Mouse (Mus musculus) granulocyte monocyte progenitor cell, adult 5-6 weeks (primary cell): ENCODE measurements around the gene Stoml1. TPM values are rescaled to one million over a fixed set of nuclear protein-coding genes. Genes with fewer than 3 reads are reported as not detected.
"Not testable (repeated sequence)": the region's sequence is repeated elsewhere in the genome, so short reads cannot be mapped to it uniquely, and the experiment has no call there.

Experiments used
- ATAC-seq: replicated peaks from 2 replicates; pipeline ENCODE4 v1.8.0; 2016; ENCODE audit warnings: mild to moderate bottlenecking, moderate TSS enrichment, inconsistent platforms; ENCODE audit not compliant: poor library complexity, severe bottlenecking
- total RNA-seq, 2 experiments: library from RNA; stranded (forward) in 1 of 2; stranded (reverse) in 1 of 2; fragments of 200-712, 200-1000 nt in 1 of 2; fragments of >200 nt in 1 of 2; fragmentation: Nextera tagmentation in 1 of 2; gene quantifications; 2 replicates each; pipeline ENCODE4 v1.2.3; 2014 to 2017

The Stoml1 gene
- total RNA-seq, 2 experiments from 2014 or later, result 11.6 to 17.7 TPM

- ATAC-seq, result peak; percentile 69
Observed at GRCm38 (mm10) chr9:58234502-58235015, 18.4 kb upstream of the Stoml1 start.

DNA sequence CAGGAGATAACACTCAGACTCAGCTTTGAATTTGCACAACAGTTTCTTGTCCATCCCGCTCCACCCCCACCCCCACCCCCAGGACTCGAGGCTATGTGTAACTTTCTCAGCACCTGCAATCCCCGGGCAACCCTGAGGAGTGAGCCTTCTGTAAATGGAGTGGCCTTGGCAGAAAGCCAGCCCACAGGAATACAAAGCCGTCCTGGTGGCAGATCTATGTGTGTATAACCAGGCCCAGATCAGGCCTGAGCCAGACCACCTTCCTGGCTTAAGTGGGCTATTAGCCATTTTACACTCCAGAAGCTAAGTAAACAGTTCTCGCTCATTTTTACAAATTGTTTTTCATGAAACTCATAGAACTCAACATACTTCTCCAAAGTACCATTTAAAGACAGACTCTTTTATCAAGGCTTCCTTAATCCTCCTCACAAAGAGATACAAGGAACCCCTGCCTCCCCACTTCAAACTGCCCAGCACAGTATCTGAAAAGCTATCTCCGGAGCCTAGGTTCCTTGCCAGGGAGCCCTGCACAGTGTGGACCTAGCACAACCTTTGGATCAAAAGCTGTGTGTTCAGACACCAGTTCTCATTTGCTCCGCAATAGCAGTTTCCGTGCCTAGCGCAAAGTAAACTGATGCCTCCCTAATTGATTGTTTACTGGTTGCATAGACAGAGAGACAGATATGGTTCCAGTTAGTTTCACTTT is 11.0 kb upstream of the Stoml1 start:
- ATAC-seq, result peak; percentile 34; the same call in 1 of the 2 replicates

DNA sequence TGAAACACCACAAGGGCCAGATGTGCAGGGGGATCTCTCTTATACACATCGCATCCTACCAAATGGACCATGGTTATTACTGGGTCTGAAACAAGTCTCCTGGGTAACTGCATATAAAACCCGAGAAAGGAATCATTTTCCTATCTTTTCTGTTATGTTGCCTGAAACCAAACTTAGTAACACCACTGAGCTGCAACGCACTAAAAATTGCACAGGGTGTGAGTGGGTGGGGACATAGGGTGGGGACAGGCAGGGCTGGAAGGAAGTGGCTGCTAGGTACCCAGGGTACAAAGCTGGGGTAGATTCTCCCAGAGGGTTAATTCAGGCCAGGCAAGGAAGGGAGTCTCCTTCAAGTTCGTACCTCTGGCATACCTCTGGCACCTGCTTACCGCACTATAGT is 10.3 kb upstream of the Stoml1 start:
- ATAC-seq, result no peak

DNA sequence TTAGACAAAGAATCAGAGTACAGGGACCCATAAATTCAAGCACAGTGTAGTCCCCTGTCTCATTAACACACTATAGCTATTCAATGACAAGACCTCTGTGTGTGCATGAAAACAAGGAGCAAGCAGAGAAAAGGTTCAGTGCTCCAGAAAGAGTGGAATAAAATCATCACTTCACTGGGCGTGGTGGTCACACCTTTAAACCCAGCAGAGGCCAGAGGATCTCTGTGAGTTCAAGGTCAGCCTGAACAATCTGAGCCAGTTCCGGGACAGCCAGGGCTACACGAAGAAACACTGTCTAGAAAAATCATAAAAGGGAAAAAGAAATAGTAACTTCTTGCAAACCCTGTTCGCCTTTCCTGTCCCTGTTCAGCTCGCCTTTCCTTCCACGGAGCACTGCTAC is 9.3 kb upstream of the Stoml1 start:
- no peak for ATAC-seq

DNA sequence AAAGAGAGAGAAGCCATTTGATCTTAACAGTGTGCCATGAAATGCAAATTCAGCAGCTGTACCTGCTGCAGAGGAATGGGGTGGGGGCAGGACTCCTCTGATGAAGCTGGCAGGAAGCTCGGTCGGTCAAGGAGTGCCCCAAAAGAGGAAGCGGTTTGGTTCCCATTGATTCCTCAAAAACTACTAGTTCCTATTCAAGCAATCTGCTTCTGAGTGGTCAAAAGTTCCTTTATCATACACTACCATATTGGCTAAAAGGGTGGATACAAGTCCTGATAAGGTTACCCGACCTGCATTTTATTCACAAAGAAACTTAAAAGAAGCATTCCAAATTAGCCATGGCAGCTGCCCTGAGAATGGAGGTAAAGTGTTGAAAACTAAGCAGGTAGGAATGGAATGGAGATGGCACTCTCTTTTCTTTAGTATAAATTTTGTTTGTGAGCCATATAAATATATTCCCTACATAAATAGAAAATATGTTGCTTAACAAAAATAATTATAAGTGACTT is 6.8 kb upstream of the Stoml1 start:
- ATAC-seq, result peak; percentile 56

DNA sequence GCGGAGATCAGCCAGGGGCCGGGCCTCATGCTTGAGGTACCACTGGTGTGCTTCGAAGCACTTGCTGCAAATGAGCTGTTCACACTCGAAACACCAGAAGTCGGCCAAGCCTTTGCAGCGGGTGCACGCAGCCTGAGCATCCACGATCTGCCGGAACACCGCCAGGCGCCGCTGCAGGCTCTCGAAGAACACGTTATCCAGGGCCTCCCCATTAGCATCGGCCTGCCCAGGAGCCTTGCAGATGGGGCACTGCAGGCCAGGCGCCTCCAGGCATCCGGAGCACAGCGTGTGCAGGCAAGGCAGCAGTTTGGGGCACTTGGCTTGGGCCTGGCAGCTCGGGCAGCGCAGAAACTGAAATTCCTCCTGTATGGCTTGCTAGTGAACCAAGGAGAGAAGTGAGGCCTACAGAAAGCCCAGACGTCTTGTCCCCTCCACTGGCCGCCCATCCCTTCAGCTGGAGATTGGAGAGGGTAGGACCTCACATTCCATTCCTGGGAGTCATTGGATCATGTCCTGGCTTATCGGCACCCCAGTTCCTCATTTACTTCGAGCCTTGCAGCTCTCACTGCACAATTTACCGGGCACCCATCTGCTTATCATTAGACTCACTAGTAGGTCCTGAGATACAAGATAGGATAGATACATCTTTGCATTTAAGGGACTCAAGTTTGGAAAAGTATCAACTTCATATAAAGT is 5.8 kb upstream of the Stoml1 start:
- ATAC-seq, result peak; percentile 63

GRCm38 (mm10) chr9:58248746-58249413 is 4.1 kb upstream of the Stoml1 start:
- peak; percentile 20 for ATAC-seq

DNA sequence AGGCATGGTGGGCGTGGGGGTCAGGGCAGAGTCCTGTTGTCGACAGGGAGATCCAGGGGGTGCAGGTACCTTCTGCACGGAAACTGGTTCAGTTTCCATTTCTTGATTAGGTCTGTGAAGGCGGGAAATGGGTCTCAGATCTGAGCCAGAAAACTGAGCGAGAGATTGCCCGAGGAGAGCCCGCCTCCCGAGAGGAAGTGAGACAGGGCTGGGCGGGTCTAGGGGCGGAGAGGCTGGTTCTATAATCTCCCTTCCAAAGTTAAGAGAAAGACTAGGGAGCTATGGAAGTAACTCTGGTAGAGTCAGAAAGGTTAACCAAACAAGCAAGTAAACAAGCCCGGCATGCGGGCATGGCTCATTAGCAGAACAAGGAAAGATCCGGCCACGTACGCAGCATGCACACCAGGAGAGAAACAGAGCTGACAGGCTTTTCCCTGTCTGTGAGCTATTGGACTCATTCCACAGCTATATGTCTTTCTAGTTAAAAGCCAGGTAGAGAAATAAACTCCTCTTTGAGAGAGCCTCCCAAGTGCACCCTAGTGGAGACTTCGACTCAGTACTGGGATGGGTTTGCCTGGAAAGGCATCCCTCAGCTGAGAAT is 3.3 kb upstream of the Stoml1 start, which contains the start of gene Pml:
Gene Pml, minus strand, starts transcription at position 195 of the 601 bp plus-strand sequence.
- peak; percentile 24; the same call in 1 of the 2 replicates for ATAC-seq

DNA sequence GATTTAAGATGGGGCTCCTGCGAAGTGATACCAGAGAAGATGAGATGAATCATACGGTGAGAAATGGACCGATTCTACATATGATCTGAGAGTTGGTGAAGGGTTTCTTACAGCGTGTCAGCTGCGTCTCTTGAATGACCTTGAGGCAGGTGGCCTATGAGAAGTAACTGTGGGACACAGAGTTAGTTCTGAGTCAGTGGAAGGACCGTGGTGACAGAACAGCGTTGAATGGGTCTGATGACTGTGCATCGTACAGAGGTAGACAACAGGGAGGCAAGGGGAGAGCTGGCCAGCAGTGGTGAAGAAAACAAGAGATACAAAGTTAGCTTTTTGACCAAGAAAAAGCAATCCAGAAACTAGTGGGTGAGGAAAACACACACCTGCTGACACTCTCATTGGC is 2.6 kb upstream of the Stoml1 start:
- no peak for ATAC-seq

DNA sequence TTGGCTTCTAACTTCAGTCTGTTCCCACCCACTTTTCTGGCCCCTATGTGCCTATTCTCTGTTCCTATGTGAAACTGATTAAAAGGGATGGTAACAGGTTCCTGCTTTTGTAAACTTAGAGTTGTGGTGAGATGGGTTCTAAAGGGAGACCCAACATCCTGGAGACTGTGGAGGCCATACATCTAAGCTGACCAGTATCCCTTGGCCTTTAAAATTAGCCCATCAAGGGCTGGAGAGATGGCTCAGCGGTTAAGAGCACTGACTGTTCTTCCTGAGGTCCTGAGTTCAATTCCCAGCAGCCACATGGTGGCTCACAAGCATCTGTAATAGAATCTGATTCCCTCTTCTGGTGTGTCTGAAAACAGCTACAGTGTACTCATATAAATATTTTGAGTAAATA is 2.2 kb upstream of the Stoml1 start:
- ATAC-seq, result not testable (repeated sequence)

GRCm38 (mm10) chr9:58253805-58254122 is 800 bp downstream of the Stoml1 start:
- ATAC-seq, result not testable (repeated sequence)

GRCm38 (mm10) chr9:58255105-58255504 is 2.1 kb downstream of the Stoml1 start:
- no peak for ATAC-seq

DNA sequence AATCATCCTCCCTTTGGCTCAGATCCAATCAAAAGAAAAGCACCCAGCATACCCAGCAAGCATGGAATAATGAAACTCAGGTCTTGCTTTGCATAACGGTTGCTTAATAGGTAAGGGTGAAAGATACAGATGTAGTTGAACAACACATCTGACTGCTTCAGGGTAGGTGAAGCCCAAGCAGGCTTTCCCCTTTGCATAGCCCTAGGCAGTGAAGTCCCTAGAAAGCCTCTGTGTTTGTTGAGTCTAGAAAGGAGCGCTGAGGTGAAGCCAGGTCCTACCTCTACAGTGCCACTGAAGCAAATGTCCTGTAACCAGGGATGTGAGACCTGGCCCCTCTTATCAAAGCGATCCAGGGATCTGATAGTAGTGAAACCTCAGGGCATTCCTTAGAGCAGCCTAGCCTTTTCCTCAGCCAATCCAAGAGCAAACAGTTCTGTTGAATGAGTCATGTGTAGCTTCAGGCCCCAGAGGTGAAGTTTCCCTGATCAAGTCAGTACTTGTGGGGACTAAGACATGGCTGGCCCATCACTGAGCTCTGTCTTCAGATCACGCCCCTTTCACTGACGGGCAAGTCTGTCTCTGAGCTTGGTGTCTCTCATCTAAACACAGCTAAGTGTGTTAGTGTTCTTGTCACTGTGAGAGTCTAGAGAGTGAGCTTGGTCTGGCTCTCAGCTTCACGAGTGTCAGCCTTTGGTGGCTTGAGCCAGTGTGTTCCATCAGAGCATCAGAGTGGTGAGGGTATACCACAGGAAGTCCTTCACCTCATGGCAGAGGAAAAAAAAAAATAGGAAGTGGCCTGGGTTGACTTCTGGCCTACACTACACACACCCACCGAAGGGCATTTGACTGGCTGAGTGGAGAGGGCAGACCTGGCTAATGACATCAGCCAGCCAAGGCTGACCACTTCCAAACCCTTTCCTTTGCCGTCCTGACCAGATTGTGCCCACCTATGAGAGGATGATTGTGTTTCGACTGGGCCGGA is 3.0 kb downstream of the Stoml1 start:
- peak; percentile 63 for ATAC-seq

DNA sequence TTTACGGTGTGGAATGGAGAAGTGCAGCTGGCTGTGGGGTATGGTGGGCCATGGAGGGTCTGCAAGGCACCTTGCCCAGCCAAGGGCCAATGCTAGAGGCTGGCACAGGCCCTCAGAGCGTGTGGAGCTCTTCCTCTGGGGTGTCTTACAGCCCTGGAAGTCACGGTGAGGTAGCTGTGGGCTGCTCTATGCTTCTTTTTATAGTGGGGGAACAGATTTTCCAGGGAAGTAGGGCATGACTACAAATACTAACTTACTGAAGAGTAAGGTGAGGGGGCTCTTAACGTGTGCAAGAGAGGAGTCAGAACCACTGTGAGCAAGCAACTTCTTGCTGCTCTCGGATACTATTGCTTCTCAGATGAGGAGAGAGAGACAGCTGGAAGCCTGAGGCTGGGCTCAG is 9.5 kb downstream of the Stoml1 start:
- no peak for ATAC-seq

DNA sequence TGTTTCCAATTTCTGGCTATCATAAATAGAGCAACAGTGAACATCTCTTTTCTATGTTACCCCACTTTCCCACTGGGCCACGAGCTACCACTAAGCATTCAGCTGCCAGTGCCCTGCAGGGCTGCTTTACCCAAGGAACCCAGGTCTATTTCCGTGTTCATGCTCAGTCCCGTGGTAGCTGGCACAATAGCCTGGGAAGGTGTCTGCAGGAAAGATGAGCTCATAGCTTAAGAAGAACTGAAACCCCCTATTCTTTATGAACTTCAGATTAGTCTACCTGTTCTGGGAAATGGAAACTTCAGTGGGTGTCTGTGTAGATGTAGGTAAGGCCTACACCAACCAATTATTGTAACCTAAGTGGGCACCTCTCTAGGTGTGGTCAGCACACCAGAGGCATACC is 12.4 kb downstream of the Stoml1 start:
- ATAC-seq, result peak; percentile 28

GRCm38 (mm10) chr9:58266571-58267011 is 13.6 kb downstream of the Stoml1 start:
- peak; percentile 79 for ATAC-seq

- no peak for ATAC-seq
Observed at GRCm38 (mm10) chr9:58267046-58267445, 14.1 kb downstream of the Stoml1 start.

DNA sequence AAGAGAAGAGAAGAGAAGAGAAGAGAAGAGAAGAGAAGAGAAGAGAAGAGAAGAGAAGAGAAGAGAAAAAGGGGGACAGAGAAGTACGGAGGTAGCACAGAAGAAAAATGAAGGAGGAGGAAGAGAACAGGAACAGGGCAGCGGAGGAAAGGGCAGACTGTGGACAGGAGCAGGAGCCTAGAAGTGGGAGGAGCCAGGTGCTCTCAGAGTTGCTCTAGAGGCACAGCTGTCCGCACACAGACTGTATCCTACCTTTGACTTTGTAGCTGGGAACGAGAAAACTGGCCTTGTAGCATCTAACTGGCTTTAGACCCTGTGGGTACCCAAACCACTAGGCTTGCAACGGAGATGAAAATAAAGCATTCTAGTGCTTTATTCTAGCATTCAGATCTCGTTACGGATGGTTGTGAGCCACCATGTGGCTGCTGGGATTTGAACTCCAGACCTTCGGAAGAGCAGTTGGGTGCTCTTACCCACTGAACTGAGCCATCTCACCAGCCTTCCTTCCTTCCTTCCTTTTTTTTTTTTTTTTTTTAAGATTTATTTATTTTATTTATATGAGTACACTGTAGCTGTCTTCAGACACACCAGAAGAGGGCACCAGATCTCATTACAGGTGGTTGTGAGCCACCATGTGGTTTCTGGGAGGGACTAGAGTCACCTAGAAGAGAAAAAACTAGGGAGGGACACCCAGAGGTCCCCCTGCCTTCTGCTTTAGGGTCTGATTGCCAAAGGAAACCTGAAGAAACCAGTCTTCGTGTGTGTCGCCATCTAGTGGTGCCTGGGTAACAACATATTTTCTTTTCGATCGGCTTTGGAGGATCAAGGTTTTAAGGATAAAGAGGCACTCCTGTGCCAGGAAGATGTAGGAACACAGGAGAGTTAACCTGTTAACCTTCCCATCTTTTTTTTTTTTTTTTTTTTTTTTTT is 15.7 kb downstream of the Stoml1 start:
- ATAC-seq, result peak; percentile 36; the same call in 1 of the 2 replicates
